Comparison of ENCODE assay signal across 17 mouse cellular contexts in the genomic region with DNA sequence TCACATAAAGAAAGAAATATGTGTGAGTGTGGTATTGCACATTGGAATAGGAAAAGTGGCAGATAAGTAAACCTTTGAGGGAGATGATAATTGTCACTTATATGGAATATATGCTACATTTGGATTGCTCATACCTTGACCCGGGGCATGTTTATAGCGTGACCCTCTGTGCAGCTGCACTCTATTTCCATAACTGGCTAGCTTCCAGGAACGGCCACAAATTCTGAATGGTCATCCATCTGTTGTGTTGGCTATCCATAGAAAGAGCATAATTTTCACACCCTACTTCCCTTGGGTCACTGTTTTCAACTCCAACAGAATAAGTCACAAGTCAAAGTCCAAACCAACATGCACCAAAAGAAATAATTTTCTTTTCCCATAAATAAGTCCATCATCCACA. TPM values are rescaled to one million over a fixed set of nuclear protein-coding genes. Genes with fewer than 3 reads are reported as not detected.
"Had no signal": no experiment of that assay in that cellular context is flagged by ENCODE, and none has a peak within 500 bp of the region (broad histone marks: within the 10 kb centered on the region; RNA-seq: fewer than 3 reads in every experiment).

No protein-coding gene starts in this region.

- H3K9me3 ChIP-seq: liver, embryonic 13.5 days; midbrain, embryonic 12.5 days; stomach, embryonic 15.5 days had no signal

- H3K36me3 ChIP-seq: liver, embryonic 13.5 days; midbrain, embryonic 12.5 days; stomach, embryonic 15.5 days had no signal

- H3K27me3 ChIP-seq: liver, embryonic 13.5 days; midbrain, embryonic 12.5 days; stomach, embryonic 15.5 days had no signal

- H3K4me2 ChIP-seq: liver, embryonic 13.5 days; midbrain, embryonic 12.5 days; stomach, embryonic 15.5 days had no signal

- H3K4me1 ChIP-seq: liver, embryonic 13.5 days; midbrain, embryonic 12.5 days; stomach, embryonic 15.5 days had no signal

- H3K9ac ChIP-seq: liver, embryonic 13.5 days; midbrain, embryonic 12.5 days; stomach, embryonic 15.5 days had no signal

- H3K27ac ChIP-seq: liver, embryonic 13.5 days; midbrain, embryonic 12.5 days; stomach, embryonic 15.5 days had no signal

- DNase-seq: kidney, adult 18-20 months; kidney, adult 9 months; kidney, postnatal 14 days; kidney, postnatal 4 days; liver, embryonic 13.5 days; lung, adult 2 months; lung, postnatal 14 days; lung, postnatal 4 days; right cerebral cortex, postnatal 25 days; spleen, adult 18-20 months; thymus, postnatal 25 days had no signal

- H3K4me3 ChIP-seq: liver, embryonic 13.5 days; midbrain, embryonic 12.5 days; stomach, embryonic 15.5 days had no signal

RNA-seq across cellular contexts. Expression of gene Tmem196, which starts 11.4 kb away (rescaled TPM):
- total RNA-seq: liver, adult 2 months; megakaryocyte progenitor cell, adult 5-6 weeks; megakaryocyte-erythroid progenitor cell, adult 5-6 weeks had no signal
- polyA plus RNA-seq: liver, adult 2 months; liver, embryonic 13.5 days; liver, embryonic 16.5 days had no signal
